Mouse (Mus musculus) thymus, postnatal 10 days (tissue): ENCODE measurements at regions not wholly inside any gene's neighbourhood (a gene's known extent, or its start where the extent isn't known, plus 50 kb on each side); places are given as distances from the start of the nearest gene placed in this dataset.
A peak's percentile ranks its signal among the peaks of the same experiment; 100 is the strongest.

Experiments
- DNase-seq, 2 experiments: peaks; one replicate each; pipeline ENCODE4 v3.0.0; 2021; ENCODE audit warnings: low spot score in 2 of 2

DNA sequence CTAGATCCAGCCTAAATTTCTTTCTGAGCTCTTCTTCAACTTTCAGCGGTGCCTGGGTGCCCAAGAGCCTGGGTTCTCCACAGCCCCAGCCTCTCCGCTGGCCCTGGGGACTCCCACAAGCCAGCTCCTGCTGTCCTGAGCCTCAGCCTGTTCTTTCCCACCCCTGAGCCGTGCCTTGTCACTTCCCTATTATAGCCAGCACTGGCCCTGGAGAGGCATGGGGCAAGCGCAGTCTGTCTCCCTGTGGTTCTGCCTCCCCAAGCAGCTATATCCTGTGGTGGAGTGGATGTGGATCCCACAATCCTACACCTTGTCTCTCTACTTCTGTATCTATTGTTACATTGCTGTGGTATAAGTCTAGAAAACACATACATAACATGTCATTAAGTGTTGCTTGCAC is 128.6 kb upstream of the Hgf start:
- DNase-seq: no peak

DNA sequence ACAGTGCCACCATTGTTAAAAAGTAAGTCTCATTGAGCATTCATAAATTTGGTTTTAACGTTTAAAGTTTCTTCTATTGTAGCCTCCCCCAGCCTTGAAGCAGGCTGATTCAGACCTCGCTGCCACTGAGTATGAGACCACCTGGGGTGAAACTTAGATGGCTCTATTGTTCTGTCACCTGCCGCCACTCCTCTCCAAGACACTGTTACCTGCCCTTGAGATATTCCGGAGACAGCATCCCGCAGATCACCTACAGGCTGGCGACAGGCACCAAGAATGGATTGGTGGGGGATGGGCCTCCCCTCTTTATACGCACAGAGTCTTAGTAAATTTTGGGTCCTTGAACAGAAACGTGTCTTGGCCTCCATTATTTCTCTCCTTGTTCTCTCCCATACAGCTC is 128.0 kb upstream of the Hgf start:
- DNase-seq: no peak

DNA sequence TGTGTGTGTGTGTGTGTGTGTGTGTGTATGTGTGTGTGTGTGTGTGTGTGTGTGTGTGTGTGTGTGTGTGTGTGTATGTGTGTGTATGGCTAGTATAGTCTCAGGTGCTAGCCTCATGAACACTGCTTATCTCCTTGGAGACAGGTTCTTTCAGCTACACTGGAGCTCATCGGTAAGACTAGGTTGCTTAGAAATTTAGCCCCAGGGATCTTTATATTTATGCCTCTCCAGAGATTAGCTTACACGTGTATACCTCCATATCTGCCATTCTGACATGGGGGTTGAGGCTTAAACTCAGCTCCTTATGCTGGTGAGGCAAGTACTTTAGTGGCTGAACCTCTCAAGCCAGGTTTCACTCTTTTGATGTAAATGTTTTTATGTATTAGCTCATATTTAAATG is 127.0 kb upstream of the Hgf start:
- DNase-seq: no peak

DNA sequence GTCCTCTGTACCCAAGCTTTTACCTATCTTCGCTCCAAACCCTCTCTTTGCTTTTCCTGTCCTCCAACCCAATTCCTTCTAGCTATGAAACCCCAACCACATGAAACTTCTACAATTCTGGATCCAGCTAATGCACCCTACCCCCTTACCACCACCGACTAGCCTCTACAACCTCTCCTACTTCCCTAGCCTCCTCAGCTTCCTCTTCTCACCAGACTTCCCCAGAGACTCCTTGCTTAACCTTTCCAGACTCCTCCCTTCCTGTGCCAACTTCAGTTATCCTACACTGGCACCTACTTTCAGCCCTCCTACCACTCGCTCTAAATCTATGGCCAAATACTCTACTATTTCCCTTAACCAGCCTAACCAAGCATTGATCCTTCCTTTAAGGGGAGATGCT is 118.7 kb upstream of the Hgf start:
- DNase-seq: no peak

DNA sequence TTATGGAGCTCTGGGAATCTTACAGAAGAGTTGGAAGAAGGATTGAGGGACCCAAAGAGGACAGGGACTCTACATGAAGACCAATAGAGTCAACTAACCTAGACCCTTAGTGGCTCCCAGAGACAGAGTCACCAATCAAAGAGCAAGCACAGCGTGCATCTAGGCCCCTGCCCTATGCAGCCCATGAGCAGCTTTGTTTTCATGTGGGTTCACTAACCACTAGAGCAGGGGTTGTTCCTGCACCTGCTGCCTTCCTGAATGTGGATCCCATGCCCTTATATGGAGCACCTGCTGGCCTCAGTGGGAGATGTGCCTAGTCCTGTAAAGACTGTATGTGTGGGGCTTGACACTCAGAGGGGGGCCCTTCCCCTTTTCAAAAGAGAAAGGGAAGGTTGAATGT is 108.2 kb upstream of the Hgf start:
- peak; percentile 7 to 13 for DNase-seq

DNA sequence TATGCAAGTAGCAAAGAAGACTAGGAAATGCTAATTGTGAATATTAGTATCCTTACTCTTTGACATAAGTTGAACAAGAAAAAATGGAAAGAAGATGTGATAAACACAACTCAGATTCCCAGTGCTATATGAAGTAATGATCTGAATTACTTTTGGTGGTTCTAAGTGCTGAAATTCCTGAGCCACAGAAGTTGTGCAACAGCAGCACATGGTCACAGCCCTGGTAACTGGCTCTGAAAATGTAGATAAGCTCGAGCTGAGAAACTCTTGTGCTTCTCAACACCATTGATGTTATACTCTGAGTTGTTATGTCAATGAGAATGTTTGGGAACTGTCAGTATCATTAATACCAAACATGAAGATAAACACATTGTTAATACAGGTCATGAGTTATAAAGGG is 106.3 kb upstream of the Hgf start:
- DNase-seq: no peak

DNA sequence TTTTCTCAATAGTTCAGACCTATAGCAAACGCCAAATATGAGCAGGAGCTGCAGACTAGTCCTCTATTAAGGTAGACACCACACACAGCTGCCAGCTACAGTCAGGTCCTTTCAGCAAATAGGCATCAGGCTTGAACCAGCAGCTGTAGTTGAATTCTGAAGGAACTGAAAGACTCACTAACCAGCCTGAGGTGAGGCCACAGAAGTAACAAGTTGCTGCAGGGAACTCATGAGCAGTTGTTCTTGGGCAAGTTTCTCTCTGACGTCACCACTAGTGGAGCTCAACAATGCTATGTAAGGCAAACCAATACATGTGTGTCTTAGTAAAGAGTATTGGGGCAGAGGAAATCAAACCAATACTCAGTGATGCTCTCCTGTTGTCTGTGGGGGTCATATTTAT is 91.5 kb upstream of the Hgf start:
- DNase-seq: no peak

DNA sequence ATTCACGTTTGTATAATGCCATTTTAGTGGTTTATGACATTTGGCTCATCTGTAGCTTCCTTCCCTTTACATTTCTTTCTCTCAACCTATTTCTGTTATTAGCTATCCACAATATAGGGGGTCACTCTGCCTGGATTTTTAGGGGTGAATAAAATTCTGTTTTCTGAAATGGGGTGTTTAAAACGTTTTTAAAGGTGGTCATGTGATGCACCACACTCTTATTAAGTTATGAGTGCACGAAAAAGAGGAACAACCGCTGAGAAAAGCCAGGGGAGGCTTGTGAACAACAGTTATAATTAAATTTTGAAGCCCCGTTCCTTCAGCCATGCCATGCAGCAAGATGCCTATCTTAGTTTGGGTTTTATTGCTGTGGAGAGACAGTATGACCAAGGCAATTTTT is 87.0 kb upstream of the Hgf start:
- no peak for DNase-seq

DNA sequence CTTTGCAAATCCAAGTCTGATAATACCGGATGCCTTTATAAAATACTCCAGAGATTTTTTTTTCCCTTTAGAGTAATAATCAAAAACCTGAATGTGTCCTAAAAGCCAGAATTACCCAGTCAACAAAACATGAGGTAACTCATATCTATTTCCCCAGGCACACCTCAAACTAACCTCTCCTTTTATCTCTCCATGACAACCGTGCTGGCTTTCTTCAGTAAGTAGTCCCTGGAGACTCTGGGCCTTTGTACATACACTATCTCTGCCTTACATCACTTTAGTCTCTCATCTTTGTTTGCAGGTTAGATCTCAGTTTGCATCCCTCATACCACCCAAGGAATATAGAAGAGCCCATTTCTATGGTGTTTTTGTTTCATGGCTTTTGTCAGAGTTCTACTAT is 84.7 kb upstream of the Hgf start:
- DNase-seq: no peak

DNA sequence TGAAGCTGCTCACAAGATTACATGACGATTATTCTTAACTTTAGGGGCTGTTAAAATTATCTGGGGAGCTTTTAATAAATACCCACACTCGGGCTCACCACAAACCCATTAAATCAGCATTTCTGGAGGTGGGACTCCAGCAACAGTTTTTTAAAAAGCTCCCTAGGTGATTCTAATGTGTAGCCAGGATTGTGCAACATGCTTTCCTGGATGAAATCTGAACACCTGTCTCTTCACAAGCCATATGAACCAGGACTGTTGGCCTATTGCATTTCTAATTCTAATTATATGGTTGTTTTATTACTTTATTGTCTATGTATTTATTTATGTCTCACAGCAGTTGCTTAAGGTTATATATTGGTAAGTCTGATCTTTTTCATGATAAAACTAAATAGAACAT is 84.1 kb upstream of the Hgf start:
- DNase-seq: no peak

DNA sequence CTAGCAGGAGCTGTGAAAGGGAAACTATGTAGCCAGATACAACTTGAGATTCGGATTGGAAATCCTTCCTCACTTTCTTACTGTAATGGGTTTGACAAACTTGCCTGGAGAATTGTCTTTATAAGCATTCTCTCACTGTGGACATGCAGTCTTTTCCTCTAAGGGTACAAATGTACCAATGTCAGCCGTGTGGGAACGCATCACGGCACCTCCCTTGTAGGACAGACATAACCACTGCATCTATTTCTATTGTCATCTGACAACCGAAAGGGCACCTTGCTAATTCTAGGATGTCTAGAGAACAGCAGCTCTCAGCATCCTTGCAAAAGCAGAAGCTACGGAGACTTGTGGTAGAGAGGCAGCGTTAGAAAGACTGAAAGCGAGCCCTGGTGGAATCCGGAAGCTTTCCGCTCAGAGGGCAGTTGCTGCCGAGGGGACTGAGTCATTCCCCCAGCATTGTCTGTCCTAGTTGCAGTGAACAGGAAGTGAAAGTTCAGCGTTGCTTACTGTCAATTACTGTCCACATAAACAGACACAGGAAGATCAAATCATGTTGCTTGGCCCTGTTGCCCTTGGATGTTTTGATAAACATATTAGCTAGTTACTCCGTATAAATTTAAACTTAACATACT is 83.5 kb upstream of the Hgf start:
- peak; percentile 26 to 27 for DNase-seq

DNA sequence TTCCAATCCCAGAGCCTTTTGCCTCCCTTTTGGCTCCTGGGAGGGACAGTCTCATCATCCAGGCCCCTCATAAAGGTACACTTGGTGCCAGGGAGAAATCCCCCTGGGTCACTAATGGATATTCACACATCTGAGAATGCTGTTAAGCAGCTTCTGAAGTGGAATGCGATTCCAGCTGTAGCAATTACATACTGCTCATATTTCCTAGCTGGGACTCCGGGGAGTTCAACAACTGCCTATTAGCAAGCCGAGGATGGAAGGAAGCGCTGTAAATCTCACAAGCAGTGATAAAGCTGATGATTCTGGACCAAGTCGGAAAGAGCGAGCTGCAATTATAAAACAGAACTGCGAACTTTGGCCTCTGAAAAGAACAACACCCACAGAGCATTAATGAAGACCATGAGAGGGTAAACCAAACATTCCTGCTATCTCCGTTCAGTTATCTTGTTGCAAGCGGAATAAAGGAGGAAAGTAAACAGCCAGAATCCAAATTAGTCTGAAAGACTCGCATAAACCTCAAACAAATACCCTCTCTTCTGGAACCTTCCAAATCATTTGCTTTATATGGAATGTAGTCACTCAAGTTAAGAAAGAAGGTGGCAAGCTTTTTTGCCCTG is 82.8 kb upstream of the Hgf start:
- DNase-seq: no peak

DNA sequence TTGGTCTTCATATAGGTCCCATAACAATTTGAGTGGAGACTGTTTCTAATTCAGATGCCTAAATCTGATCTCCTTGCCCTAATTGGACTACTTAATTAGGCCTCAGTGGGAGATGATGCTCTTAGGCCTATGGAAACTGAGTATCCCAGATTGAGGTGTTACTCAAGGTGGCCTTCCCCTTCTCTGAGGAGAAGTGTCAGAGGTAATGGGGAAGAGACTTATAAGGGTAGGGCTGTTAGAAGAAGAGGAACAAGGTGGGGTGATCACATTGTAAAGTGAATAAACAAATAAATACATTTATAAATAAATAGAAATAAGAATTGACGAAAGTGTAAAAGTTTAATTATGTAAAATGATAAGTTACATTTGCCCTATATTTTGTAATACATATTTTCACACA is 65.3 kb upstream of the Hgf start:
- DNase-seq: no peak

DNA sequence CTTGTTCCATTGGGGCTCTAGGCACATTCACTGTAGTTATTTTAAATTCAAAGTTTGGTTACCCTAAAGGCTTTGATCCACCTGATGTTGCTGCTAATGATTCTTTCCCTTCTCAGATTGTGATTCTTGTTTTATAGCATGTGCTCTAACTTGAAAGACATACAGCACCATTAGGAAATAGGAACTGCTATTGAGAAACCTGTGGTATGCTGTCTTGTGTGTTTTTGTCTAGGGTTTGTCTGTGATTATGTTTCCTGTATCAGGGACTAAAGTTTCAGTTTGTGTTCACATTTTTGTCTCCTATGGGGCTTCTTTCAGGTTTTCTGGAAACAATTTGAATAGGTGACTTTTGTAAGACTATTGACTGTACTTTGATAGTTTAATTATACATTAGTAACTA is 63.5 kb upstream of the Hgf start:
- no peak for DNase-seq

DNA sequence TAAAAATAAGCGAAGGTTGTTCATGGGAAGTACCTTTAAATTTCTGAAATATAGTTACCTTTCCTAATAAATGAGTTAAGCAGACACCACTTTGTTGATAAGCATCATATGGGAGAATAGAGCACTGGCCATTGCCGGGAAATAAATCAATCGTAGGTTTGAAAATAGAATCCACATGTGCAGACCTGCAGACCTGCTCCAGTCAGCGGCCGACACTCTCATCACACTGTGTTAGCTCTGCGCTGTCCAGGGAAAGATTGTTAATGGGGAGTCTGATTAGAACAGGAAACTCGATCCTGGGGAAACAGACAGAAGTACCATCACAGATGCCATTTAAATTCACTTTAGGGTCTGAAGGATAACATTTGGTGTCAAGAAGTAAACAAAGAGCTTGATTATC is 53.4 kb upstream of the Hgf start:
- DNase-seq: no peak
